20 mouse cellular contexts compared by ENCODE assay signal in the genomic region with DNA sequence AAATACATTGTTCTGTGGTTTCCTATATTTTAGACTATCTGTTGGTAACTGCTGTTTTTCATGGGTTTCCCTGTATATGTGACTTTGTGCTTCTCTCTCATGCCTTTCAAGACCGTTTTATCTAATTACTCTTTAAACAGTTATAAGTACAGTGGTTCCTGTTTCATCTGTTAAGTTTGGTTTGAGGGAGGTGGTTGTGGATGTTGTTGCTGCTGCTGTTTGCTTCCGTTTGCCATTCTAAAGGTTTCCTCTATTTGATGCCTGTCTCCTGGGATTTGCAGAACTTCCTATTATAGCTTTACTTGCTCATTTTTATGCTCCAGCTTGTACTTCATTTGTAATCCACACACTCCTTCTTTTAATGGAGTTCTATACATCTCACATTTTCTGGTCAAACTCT.
DNase-seq lines count a peak whose midpoint lies in the region; ATAC-seq lines count a peak whose summit lies in the region.
"Had no signal": no experiment of that assay in that cellular context is flagged by ENCODE, and none has a peak within 500 bp of the region (broad histone marks: within the 10 kb centered on the region; RNA-seq: fewer than 3 reads in every experiment).

No protein-coding gene starts in this region.

- ATAC-seq in common myeloid progenitor, adult 5-6 weeks (replicated peaks; ENCODE audit: low read depth, poor library complexity, severe bottlenecking), result peak; percentile 89
- peak; percentile 69 to 82 for ATAC-seq in hematopoietic stem cell, adult 5-6 weeks (replicated peaks in 1 of 2; ENCODE audit: insufficient read depth in 1 of 2, low FRiP score in 2 of 2, low TSS enrichment in 1 of 2, low read depth in 1 of 2, poor library complexity in 2 of 2, severe bottlenecking in 2 of 2)
- ATAC-seq in megakaryocyte progenitor cell, adult 5-6 weeks (replicated peaks; ENCODE audit: poor library complexity), result peak; percentile 83
- ATAC-seq: activated CD4-positive, CD25-positive, alpha-beta regulatory T cell, adult 4 months; CD4-positive, CD25-positive, alpha-beta regulatory T cell, adult 4 months; forebrain, embryonic 14.5 days; forebrain, embryonic 16.5 days; Patski had no signal

- DNase-seq in left cerebral cortex, adult 11 months (ENCODE audit: low spot score), result no peak
- DNase-seq in lung, postnatal 25 days (ENCODE audit: low spot score), result no peak
- DNase-seq: adrenal gland, adult 8-10 months; adrenal gland, postnatal 14 days; adrenal gland, postnatal 36 days; B cell, adult 2 months; cerebellum, adult 11-12 months; cerebellum, adult 2 months; cerebellum, adult 9-10 months; cerebellum, postnatal 10 days; cerebellum, postnatal 25 days; embryo, embryonic 11 days had no signal
